Mouse (Mus musculus): ENCODE measurements at regions not wholly inside any gene's neighbourhood (a gene's known extent, or its start where the extent isn't known, plus 50 kb on each side); places are given as distances from the start of the nearest gene placed in this dataset. TPM values are rescaled to one million over a fixed set of nuclear protein-coding genes. Genes with fewer than 3 reads are reported as not detected.

DNA sequence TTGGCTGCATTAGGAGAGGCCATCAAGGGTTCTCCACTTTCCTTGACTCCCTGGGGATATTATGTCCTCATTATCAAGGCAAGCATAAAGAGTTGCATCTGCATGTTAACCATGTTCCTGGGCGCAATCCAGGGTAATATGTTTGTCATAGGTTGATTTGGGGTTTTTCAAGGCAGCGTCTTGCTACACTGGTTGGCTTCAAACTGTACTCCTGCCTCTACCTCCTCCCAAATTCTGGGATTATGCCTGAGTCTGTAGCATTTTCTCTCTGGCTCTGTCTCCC is 65.1 kb upstream of the Med13l start:
- Histone ChIP-seq H3K9ac (no peak overlapping the region), H3K4me2 (no peak overlapping the region), H3K36me3 (no peaks in the 10 kb centered on the region), H3K27ac (no peak overlapping the region), H3K27me3 (no peaks in the 10 kb centered on the region), H3K4me3 (no peak overlapping the region), H3K9me3 (no peaks in the 10 kb centered on the region), H3K4me1 (peaks cover 11% of the 10 kb centered on the region)
- no peak for ATAC-seq (ENCODE audit: insufficient number of reproducible peaks, low FRiP score, low TSS enrichment, low read depth)
- 60% methylated on average over 2 of the region's 2 CpGs for WGBS

DNA sequence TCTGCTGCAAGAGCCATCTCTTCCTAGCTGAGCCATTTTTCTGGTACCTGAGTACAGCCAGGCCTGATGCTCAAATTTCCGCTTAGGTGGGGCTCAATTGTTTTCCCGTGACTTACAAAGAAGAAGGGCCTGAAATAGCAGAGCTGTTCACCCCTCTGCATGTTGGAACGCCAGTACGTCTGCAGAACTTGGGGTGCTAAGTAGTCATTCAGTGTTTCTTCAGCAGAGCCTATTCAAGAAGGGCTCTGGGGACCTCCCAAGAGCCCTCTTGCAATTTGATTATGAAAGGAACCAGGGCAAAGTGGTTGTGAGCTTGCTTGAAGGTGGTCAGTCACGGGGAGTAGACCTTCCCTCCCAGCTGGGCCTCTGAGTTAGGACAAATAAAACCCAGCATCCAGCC is 58.9 kb upstream of the Med13l start:
- Histone ChIP-seq H3K4me2 (no peak overlapping the region), H3K9ac (no peak overlapping the region), H3K27me3 (no peaks in the 10 kb centered on the region), H3K4me3 (no peak overlapping the region), H3K9me3 (no peaks in the 10 kb centered on the region), H3K36me3 (no peaks in the 10 kb centered on the region), H3K27ac (no peak overlapping the region), H3K4me1 (peaks cover 10% of the 10 kb centered on the region)
- WGBS, result 73% methylated on average over 5 of the region's 5 CpGs
- no peak for ATAC-seq (ENCODE audit: insufficient number of reproducible peaks, low FRiP score, low TSS enrichment, low read depth)

DNA sequence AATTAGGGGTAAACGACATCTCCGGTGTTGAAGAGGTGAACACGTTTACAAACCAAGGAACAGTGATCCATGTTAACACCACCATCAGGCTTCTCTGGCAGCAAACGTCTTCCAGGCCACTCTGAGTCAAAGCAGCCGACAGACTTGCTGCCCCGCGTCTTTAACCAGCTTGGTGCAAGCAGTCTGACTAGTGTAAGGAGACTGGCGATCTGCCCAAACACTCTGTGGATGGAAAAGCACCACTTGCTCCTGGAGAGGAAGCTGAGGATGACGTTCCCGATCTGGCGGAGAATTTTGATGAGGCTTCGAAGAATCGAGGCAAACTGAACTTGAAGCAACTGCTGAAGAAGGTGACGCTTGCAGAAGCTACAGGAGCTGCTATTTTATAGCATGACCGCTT is 57.5 kb upstream of the Med13l start:
- no peak overlapping the region for H3K4me3 ChIP-seq
- H3K27me3 ChIP-seq, result no peaks in the 10 kb centered on the region
- ATAC-seq (ENCODE audit: insufficient number of reproducible peaks, low FRiP score, low TSS enrichment, low read depth), result no peak
- no peaks in the 10 kb centered on the region for H3K9me3 ChIP-seq
- H3K36me3 ChIP-seq, result no peaks in the 10 kb centered on the region
- H3K4me2 ChIP-seq, result no peak overlapping the region
- H3K4me1 ChIP-seq, result peaks cover 10% of the 10 kb centered on the region
- WGBS, result 47% methylated on average over 15 of the region's 15 CpGs
- no peak overlapping the region for H3K9ac ChIP-seq
- H3K27ac ChIP-seq, result 0 out of 2 replicates have a peak overlapping the region, but pooled peaks have one; percentile 9

DNA sequence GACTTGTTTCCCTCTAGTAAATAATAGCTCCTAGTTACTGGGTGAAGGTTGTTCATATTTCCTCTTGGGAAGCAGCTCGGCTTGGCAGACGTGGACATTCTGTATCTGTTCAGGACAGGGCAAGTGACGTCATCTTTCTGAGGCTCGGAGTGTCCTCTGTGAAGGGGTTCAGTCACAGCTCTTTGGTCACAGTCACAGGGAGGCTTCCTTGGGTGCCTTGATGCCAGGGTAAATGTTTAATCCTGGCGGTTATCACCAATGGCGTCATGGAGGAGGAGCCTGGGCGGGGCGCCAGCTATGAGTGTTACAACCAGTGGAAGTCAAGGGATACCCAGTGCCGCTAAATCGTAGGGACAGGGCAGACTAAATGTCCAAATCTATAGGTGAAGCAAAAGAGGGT is 56.3 kb upstream of the Med13l start:
- H3K4me3 ChIP-seq, result no peak overlapping the region
- H3K4me2 ChIP-seq, result no peak overlapping the region
- WGBS, result 89% methylated on average over 10 of the region's 10 CpGs
- no peaks in the 10 kb centered on the region for H3K9me3 ChIP-seq
- no peaks in the 10 kb centered on the region for H3K36me3 ChIP-seq
- no peak overlapping the region for H3K9ac ChIP-seq
- H3K27ac ChIP-seq, result no peak overlapping the region
- H3K4me1 ChIP-seq, result peaks cover 10% of the 10 kb centered on the region
- ATAC-seq (ENCODE audit: insufficient number of reproducible peaks, low FRiP score, low TSS enrichment, low read depth), result no peak
- H3K27me3 ChIP-seq, result no peaks in the 10 kb centered on the region

GRCm38 (mm10) chr5:118504926-118505325 is 55.6 kb upstream of the Med13l start:
- no peaks in the 10 kb centered on the region for H3K36me3 ChIP-seq
- H3K27ac ChIP-seq, result no peak overlapping the region
- no peak overlapping the region for H3K4me2 ChIP-seq
- no peaks in the 10 kb centered on the region for H3K9me3 ChIP-seq
- no peak overlapping the region for H3K4me3 ChIP-seq
- H3K9ac ChIP-seq, result no peak overlapping the region
- H3K27me3 ChIP-seq, result no peaks in the 10 kb centered on the region
- peaks cover 10% of the 10 kb centered on the region for H3K4me1 ChIP-seq
- no peak for ATAC-seq (ENCODE audit: insufficient number of reproducible peaks, low FRiP score, low TSS enrichment, low read depth)
- WGBS, result 23% methylated on average over 7 of the region's 7 CpGs

DNA sequence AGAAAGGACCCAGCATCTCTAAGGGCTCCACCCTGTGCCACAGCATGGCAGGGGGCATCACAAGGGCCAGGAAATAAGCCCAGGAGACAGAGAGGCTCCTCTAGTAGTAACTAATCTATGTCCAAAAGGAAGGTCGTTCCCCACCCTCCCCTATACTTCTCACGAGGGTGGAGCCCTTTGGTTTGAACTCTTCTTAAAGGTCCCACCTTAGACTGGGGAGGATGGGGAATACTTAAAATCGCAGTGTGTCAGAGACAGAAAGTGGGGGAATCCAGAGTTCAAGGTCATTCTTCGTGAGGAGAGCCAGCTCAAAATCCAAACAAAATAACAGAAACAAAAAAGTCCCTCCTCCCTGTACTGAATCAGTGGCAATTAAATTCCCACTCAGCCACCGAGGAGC is 50.6 kb upstream of the Med13l start:
- 53% methylated on average over 5 of the region's 5 CpGs for WGBS
- Histone ChIP-seq H3K4me2 (no peak overlapping the region), H3K36me3 (no peaks in the 10 kb centered on the region), H3K27ac (no peak overlapping the region), H3K4me1 (peaks cover 32% of the 10 kb centered on the region), H3K9me3 (no peaks in the 10 kb centered on the region), H3K9ac (no peak overlapping the region), H3K4me3 (no peak overlapping the region), H3K27me3 (no peaks in the 10 kb centered on the region)
- ATAC-seq (ENCODE audit: insufficient number of reproducible peaks, low FRiP score, low TSS enrichment, low read depth), result no peak

Small RNA genes lying in the stretch of these regions (microRNA-seq; reads per million reads assigned to microRNA genes)
- gene Gm26455, result not detected

Measured in limb, embryonic 15.5 days (tissue).